Mouse (Mus musculus): ENCODE results near the gene Syt3.

The Syt3 gene

DNA sequence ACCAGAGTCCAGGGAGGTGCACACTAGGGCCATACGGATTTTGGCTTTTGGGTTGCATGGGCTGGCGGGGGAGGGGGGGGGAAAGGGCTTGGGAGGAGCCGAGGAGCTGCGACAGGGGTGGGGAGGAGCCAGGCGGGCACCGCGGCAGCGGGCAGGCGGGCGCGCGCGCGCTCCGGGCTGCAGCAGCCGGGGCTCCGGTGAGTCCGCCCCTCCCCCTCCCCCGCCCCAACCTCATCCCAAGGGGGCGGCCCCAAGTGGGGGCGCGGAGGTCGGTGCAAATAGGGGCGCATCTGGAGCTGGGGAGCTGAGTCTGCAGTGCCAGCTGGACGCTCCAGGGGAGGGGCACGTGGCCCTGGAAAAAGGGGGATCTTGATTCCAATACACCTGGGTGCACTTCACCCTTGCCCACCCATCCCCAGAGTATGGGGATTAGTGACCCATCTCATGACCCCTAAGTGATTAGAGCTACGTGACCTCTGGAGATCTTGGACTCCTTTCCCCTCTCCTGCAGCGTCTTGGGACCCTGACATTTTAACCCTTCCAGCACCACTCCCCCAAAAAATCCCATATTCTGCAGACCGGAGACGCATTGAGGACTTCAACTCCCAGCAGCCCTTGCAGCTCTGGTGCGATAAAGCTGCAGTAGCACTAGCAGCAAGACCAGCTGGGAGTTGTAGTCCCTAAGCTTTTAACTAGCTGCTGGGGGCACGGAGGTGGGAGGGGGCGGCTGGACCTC is at the start of gene Syt3:
Syt3 (plus strand) TSS at position 123 of the 736 bp plus-strand sequence.
- DNase-seq (ENCODE audit: low spot score): peak; percentile 74

- DNase-seq (ENCODE audit: low spot score): no peak
Observed at GRCm38 (mm10) chr7:44334139-44334538, 49.8 kb upstream of the Syt3 start.

- DNase-seq (ENCODE audit: low spot score): no peak
Observed at GRCm38 (mm10) chr7:44335031-44335878, 48.6 kb upstream of the Syt3 start.

GRCm38 (mm10) chr7:44336046-44337021 is 47.6 kb upstream of the Syt3 start:
- DNase-seq (ENCODE audit: low spot score): no peak

DNA sequence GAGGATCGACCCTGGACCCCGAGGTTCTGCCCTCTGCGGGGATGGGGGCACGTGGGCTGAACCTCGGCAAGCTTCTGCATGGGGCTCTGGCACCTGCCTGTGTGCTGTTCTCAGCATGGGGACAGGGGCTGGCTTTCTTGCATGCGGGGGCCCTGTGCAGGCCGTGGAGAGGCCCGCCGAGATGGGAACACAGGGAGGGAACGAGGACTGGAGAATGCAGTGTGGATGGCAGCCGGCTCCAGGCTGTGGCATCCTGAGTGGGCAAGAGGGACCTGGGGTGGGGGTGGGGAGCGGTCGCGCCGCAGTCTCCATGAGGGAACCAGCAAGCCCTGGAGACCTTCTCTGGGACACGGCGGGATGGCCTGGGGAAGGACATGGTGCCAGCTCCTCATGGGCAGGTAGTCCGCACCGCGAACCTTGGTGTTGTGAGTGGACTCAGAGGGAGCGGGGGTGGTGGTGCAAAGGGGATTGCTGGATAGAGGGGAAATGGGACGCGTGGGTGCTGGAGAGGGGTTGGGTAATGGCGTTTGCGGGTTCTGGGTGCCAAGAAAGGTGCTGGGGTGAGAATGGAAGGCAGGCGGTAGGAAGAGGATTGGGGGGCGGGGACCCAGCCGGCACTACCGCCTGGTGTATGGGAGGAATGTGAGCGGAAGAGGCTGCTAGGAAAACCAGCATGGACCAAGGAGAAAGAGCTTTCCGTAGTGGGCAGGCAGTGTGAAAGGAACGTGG is 46.6 kb upstream of the Syt3 start:
- DNase-seq (ENCODE audit: low spot score): no peak

DNA sequence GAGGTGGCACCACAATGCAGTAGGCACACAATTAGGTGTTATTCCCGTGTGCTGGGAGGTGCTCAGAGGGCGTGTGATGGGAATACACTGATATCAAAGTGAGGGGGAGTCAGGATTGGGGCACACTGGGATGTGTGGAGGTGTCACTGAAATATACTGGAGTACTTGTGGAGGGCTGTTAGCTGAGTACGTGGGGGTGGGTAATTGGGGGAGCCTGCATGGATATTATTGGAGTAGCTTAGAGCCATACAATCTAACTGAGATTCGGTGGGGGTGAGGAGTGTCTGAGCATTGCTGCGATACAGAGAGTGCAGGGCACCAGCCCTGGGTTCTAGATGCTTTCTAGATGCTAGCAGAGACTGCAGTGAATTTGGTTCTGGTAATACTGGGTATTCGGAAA is 43.7 kb upstream of the Syt3 start:
- DNase-seq (ENCODE audit: low spot score): no peak

DNA sequence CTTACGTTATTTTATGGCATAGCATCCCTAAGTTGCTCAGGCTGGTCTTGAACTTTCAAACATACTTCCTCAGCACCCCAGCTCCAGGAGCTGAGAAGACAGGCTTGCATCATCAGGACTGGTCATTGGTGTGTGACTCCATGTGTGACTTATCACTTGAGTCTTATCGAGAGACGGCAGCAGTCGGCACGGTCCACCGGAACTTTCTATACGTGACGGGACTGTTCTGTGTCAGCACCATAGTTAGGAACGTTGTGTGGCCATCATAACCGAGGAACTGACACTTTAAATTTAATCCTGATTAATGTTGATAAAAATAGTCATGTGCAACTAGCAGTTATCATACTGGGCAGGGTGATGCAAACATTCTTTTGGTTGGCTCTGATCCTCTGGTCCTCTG is 42.8 kb upstream of the Syt3 start:
- no peak for DNase-seq (ENCODE audit: low spot score)

DNA sequence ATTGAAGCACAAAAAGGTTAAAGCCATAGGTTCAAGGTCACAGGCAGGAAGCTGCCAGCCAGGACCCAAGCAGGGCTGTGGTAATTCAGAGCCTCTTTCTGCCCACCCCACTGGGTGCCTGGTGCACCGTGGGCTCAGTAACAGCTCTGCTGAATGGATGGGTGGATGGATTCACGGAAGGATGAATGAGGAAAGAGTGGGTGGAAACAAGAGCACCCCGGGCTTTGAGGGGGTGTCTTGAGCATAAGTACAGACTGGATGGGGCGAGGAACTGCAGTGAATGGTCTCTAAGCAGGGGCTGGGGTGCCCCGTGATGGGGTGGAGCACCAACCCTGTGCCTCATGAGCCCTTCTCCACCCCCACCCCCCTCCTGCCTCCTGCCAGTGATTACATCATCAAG is 42.2 kb upstream of the Syt3 start:
- no peak for DNase-seq (ENCODE audit: low spot score)

GRCm38 (mm10) chr7:44343459-44344015 is 40.4 kb upstream of the Syt3 start:
- no peak for DNase-seq (ENCODE audit: low spot score)

- no peak for DNase-seq (ENCODE audit: low spot score)
Observed at GRCm38 (mm10) chr7:44344622-44345021, 39.3 kb upstream of the Syt3 start.

- DNase-seq (ENCODE audit: low spot score): no peak
Observed at GRCm38 (mm10) chr7:44349043-44349442, 34.9 kb upstream of the Syt3 start.

- DNase-seq (ENCODE audit: low spot score): peak; percentile 92
Observed at GRCm38 (mm10) chr7:44350957-44351711, 32.8 kb upstream of the Syt3 start.

GRCm38 (mm10) chr7:44351881-44352749 is 31.8 kb upstream of the Syt3 start:
- peak; percentile 21 for DNase-seq (ENCODE audit: low spot score)

DNA sequence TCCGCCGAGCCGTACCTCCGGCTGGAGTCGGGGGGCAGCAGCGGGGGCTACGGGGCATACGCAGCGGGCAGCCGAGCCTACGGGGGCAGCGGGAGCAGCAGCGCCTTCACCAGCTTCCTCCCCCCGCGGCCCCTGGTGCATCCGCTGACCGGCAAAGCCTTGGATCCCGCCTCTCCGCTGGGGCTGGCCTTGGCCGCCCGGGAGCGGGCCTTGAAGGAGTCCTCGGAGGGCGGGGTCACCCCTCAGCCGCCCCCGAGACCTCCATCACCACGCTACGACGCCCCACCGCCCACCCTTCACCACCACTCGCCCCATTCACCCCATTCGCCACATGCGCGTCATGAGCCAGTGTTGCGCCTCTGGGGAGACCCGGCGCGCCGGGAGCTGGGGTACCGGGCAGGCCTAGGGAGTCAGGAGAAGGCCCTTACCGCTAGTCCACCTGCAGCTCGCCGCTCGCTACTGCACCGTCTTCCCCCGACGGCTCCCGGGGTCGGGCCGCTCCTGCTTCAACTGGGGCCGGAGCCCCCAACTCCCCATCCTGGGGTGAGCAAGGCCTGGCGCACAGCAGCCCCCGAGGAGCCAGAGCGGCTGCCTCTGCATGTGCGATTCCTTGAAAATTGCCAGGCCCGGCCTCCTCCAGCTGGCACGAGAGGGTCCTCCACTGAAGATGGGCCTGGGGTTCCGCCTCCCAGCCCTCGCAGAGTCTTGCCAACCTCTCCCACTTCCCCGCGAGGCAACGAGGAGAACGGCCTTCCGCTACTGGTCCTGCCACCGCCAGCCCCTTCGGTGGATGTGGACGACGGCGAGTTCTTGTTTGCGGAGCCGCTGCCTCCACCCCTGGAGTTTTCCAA is 30.9 kb upstream of the Syt3 start:
- DNase-seq (ENCODE audit: low spot score): peak; percentile 47

GRCm38 (mm10) chr7:44353601-44354340 is 30.1 kb upstream of the Syt3 start:
- peak; percentile 59 for DNase-seq (ENCODE audit: low spot score)

- DNase-seq (ENCODE audit: low spot score): no peak
Observed at GRCm38 (mm10) chr7:44355411-44355810, 28.5 kb upstream of the Syt3 start.

DNA sequence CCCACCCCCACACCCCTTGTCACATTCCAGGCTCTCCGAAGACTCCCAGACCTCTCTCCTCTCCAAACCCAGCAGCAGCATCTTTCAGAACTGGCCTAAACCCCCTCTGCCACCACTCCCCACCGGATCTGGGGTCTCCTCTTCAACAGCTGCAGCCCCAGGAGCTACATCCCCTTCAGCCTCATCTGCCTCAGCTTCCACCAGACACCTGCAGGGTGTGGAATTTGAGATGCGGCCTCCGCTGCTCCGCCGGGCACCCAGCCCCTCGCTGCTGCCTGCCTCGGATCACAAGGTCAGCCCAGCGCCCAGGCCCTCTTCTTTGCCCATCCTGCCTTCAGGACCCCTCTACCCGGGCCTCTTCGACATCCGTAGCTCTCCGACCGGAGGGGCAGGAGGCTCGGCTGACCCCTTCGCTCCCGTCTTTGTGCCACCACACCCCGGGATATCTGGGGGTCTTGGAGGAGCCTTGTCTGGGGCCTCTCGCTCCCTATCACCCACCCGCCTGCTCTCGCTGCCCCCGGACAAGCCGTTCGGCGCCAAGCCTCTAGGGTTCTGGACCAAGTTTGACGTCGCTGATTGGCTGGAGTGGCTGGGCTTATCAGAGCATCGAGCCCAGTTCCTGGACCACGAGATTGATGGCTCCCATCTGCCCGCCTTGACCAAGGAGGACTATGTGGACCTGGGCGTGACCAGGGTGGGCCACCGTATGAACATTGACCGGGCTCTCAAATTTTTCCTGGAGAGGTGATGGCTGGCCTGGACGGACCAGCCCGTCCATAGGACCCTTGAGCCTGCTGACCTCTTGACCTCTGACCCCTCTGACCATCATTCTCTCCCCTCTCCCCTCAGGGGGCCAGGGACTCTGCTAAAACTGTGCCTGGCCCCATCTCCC is 27.1 kb upstream of the Syt3 start:
- peak; percentile 64 for DNase-seq (ENCODE audit: low spot score)

Measured in MN1 (cell line).